19 mouse cellular contexts compared by ENCODE assay signal in genomic region chr11:4754036-4754435, GRCm38 (mm10). TPM values are rescaled to one million over a fixed set of nuclear protein-coding genes. Genes with fewer than 3 reads are reported as not detected.
DNase-seq lines count a peak whose midpoint lies in the region; TF ChIP-seq lines count a peak whose summit lies in the region.
"Had no signal": no experiment of that assay in that cellular context is flagged by ENCODE, and none has a peak within 500 bp of the region (broad histone marks: within the 10 kb centered on the region; RNA-seq: fewer than 3 reads in every experiment).

No protein-coding gene starts in this region.

- no peak overlapping the region for H3K4me3 ChIP-seq in layer of hippocampus, adult 2 months
- H3K4me3 ChIP-seq in midbrain, embryonic 10.5 days: no peak overlapping the region
- H3K4me3 ChIP-seq: hindbrain, embryonic 15.5 days; liver, embryonic 15.5 days; neural tube, embryonic 13.5 days had no signal

- peaks cover 23% of the 10 kb centered on the region for H3K27me3 ChIP-seq in midbrain, embryonic 10.5 days (ENCODE audit: low read depth, poor library complexity, severe bottlenecking)

- H3K36me3 ChIP-seq in midbrain, embryonic 10.5 days: no peaks in the 10 kb centered on the region
- H3K36me3 ChIP-seq: hindbrain, embryonic 15.5 days; liver, embryonic 15.5 days; neural tube, embryonic 13.5 days had no signal

- no peak overlapping the region for H3K27ac ChIP-seq in layer of hippocampus, adult 2 months
- H3K27ac ChIP-seq in midbrain, embryonic 10.5 days (replicated peaks): no peak overlapping the region
- H3K27ac ChIP-seq: hindbrain, embryonic 15.5 days; liver, embryonic 15.5 days had no signal

- peak; percentile 62 for TF ChIP-seq CTCF in layer of hippocampus, adult 2 months (conservative IDR thresholded peaks at IDR 0.05)

- DNase-seq in cerebellum, postnatal 10 days: peak; percentile 44 to 56
- no peak for DNase-seq in cerebellum, postnatal 25 days
- no peak for DNase-seq in layer of hippocampus, adult 2 months (ENCODE audit: low spot score in 2 of 2)
- DNase-seq in layer of hippocampus, postnatal 10 days (ENCODE audit: low spot score in 2 of 2): no peak
- peak; percentile 26 for DNase-seq in 416B (ENCODE audit: low read depth)
- DNase-seq in R1 (ENCODE audit: low read depth, low spot score): peak; percentile 71
- DNase-seq in yolk sac, embryonic 10.5 days (ENCODE audit: low spot score): no peak
- DNase-seq in midbrain, embryonic 10.5 days (ENCODE audit: low spot score): no peak
- DNase-seq: adrenal gland, postnatal 25 days; cerebellum, adult 9-11 months; gastrocnemius, postnatal 36 days; heart, postnatal 36 days; kidney, adult 8-10 months; lung, postnatal 36 days; right cerebral cortex, postnatal 25 days had no signal

- peaks cover 9% of the 10 kb centered on the region for H3K4me1 ChIP-seq in midbrain, embryonic 10.5 days
- H3K4me1 ChIP-seq: liver, embryonic 15.5 days had no signal

- 88% methylated on average over 3 of the region's 3 CpGs for WGBS in midbrain, embryonic 10.5 days

- H3K9me3 ChIP-seq in midbrain, embryonic 10.5 days (replicated peaks): 0 out of 2 replicates have a peak, but pooled peaks cover 5% of the 10 kb centered on the region
- H3K9me3 ChIP-seq: hindbrain, embryonic 15.5 days; liver, embryonic 15.5 days had no signal

RNA-seq across cellular contexts. Expression of gene Cabp7, which starts 7.5 kb away (rescaled TPM):
- total RNA-seq in layer of hippocampus, adult 2 months (2021): 100 to 1,000 TPM; 309 to 329 TPM
- total RNA-seq in layer of hippocampus, postnatal 10 days (2021): 10 to 100 TPM; 59.4 to 62.2 TPM
- 0.11 and 0.22 TPM in 2 replicates for polyA plus RNA-seq in midbrain, embryonic 10.5 days (2016; fragmentation: Nextera tagmentation; extraction: Ambion mirVana)
- total RNA-seq: adrenal gland, postnatal 25 days; heart, postnatal 36 days had no signal
- polyA plus RNA-seq: large intestine, adult 2 months had no signal

RNA-seq across cellular contexts. Expression of gene Zmat5, which starts 49.6 kb away (rescaled TPM):
- 10 to 100 TPM; 33.1 to 34.0 TPM for total RNA-seq in layer of hippocampus, adult 2 months (2021)
- total RNA-seq in layer of hippocampus, postnatal 10 days (2021): 10 to 100 TPM; 31.6 to 38.2 TPM
- 83.9 and 86.7 TPM in 2 replicates for polyA plus RNA-seq in midbrain, embryonic 10.5 days (2016; fragmentation: Nextera tagmentation; extraction: Ambion mirVana)

RNA-seq across cellular contexts. Expression of gene Uqcr10, which starts 49.9 kb away (rescaled TPM):
- 100 to 1,000 TPM; 367 to 391 TPM for total RNA-seq in layer of hippocampus, adult 2 months (2021)
- 100 to 1,000 TPM; 436 to 483 TPM for total RNA-seq in layer of hippocampus, postnatal 10 days (2021)
- 639 and 680 TPM in 2 replicates for polyA plus RNA-seq in midbrain, embryonic 10.5 days (2016; fragmentation: Nextera tagmentation; extraction: Ambion mirVana)

Comparison
In these comparisons a context has a peak if more than half of its experiments do, and no peak if none do; other contexts are left out.
1. DNase-seq: peak in cerebellum, postnatal 10 days (2 of 2), 416B (single experiment) and R1 (single experiment); none in cerebellum, postnatal 25 days (0 of 2), layer of hippocampus, adult 2 months (0 of 2), layer of hippocampus, postnatal 10 days (0 of 2), yolk sac, embryonic 10.5 days (single experiment) and midbrain, embryonic 10.5 days (single experiment).
2. RNA of gene Cabp7, which starts 7.5 kb away (total RNA-seq): 309 to 329 TPM in layer of hippocampus, adult 2 months; 59.4 to 62.2 TPM in layer of hippocampus, postnatal 10 days; every median in the first group is over 4 times any median in the second.